Mouse (Mus musculus): Measurements from ENCODE around the gene Maml1. TPM values are rescaled to one million over a fixed set of nuclear protein-coding genes. Genes with fewer than 3 reads are reported as not detected.
"Not testable (repeated sequence)": the region's sequence is repeated elsewhere in the genome, so short reads cannot be mapped to it uniquely, and the experiment has no call there.

Maml1 gene
- 1 to 10 TPM; 8.8 to 9.6 TPM for total RNA-seq (2021)
- long read RNA-seq, experiment 1: 0 reads
- long read RNA-seq, experiment 2, partial matches to known transcripts: 0 of 1 reads
- long read RNA-seq, experiment 2, other reads (novel, unspliced or antisense): 1 of 1 reads

DNA sequence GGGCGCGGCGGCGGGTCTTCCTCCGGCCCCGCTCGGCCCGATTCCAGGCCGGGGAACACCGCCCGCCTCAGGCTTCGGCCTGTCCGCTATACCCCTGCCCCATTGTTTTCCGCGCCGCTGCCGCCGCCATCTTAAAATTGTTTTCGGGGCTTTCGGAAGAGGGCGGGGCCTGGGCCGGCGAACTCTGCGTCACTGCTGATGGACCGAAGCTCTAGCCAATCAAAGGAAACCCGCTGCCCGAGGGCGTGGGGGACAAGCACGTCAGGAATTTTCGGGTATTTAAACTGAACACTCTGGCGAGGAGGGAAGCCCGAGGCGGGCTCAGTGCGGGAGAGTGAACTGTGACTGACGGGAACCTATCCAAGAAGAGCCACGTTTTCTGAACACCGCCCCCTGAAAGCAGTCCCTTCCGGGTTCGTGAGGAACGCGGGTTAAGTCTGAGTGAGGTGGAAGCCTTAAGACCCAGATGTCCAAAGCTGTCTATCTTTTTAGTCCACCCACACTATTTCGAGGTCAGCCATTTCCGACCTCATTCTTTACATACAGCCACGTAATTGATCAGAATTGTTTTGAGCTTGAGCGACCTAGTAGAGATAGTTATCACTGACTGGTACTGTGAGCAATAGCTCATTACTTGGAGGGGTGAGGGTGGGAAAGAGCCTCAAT lies at the start of gene Maml1:
TSS of gene Maml1 (minus strand) at position 122 of the 666 bp plus-strand sequence.
- DNase-seq: peak; percentile 98 to 99

DNA sequence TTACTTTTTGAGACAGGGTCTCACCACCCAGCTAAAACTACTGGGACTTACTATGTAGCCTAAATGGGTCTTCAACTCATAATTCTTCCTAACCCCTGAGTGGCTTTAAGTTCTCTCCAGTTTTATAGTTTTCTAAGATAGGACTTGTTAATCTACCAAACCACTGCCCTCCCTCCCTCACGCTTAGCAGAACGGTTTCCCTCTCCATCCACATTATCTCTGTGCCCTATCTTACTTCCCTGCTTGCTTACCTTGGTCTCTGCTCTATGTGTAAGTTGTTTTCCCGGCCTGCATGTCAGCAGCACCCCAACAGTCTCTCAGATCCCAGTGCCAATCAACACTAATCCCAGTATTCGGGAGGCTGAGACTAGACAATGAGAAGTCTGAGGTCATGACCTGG lies 44.8 kb upstream of the Maml1 start:
- DNase-seq: no peak

DNA sequence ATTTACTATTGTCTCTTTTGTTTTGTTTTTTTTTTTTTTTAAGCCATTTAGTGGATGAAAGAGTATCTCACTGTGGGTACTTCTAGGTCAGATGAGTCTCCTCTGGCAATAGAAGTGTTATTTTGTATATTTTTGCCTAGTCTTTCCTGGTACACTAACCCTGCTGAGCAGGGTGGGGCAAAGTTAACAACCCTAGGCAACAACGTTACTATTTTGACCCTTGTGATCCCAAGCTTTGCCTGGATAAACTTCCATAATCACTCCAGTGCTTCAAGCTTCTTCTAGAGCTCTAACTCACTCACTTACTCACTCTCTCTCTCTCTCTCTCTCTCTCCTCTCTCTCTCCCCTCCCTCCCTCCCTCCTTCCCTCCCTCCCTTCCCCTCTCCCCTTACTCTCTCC lies 44.0 kb upstream of the Maml1 start:
- no peak for DNase-seq

DNA sequence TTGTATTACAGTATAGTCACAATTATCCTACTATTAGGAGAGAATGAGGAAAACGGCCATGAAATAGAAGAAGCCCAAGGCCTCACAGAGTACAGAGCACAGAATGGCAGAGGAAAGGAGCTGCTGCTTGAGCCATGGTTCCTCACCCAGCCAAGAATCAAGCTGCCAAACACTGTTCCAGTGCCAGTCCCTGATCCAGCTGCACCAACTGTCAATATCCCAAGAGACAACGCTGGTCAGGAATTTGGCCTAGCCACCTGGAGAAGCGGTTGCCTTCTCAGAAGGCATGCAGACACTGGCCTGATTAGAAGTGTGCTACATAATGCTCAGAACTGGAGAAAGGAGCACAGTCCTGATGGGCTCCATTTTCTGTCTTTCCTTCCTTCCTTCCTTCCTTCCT lies 41.1 kb upstream of the Maml1 start:
- DNase-seq: peak in 1 of 2 experiments; percentile 42

DNA sequence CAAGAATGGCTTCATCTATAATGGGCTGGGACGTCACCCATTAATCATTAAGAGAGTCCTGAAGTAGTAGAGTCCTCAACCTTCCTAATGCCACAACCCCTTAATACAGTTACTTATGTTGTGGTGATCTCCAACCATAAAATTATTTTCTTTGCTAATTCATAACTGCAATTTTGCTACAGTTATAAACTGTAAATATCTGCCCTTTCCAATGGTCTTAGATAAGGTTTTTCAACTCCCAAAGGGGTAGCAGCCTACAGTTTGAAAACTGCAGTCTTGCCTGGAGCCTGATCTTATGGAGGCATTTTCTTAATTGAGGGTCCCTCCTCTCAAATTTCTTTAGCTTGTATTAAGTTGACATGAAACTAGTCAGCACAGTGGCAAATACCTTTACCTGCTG lies 37.3 kb upstream of the Maml1 start:
- no peak for DNase-seq

DNA sequence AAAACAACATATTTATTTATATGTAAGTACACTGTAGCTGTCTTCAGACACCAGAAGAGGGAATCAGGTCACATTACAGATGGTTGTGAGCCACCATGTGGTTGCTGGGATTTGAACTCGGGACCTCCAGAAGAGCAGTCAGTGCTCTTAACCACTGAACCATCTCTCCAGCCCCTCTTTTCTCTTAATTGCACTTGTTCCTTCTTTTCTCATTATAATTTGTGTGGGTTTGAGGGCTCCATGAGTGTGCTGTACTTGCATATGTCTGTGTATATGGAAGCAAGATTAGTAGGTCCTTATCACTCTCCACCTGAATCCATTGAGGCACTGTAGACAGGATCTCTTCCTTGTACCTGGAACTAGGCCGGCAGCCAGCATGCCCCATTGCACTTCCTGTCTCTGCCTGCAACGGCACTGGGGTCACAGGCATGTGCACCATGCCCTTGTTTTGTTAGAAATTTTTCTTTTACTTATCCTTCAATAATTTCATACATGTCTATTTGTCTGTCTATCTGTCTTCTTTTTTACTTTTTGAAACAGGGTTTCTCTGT lies 36.0 kb upstream of the Maml1 start:
- DNase-seq: no peak

DNA sequence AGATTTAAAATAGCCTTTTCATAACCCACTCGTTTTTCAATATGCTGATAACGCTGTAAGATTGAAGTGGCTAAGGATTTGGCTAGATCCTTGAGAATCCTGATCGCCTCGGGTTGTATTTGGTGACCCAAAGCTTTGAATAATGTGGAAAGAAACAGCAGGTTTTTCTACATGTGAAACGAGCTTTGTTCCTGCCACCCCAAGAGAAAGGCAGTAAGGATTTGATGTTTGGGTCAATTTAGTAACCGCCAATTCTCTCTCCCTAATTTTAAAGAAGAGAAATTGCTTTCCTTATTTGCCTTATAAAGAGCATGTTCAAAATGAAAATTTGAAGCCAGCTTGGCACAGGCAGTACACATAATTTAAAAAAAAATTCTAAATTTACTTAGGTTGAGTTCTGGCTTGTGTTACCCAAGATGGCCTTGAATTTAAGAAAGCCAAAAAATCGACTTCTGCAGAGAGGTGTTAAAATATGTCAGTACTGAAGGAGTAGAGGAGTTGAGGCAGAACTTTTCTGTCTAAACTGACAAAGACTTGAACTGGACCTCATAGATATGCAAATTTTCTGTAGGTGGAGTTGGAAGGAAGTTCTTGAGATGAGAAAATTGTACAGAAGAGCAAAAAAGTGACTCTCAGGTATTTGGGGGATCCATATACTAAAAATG lies 34.3 kb upstream of the Maml1 start:
- DNase-seq: no peak

DNA sequence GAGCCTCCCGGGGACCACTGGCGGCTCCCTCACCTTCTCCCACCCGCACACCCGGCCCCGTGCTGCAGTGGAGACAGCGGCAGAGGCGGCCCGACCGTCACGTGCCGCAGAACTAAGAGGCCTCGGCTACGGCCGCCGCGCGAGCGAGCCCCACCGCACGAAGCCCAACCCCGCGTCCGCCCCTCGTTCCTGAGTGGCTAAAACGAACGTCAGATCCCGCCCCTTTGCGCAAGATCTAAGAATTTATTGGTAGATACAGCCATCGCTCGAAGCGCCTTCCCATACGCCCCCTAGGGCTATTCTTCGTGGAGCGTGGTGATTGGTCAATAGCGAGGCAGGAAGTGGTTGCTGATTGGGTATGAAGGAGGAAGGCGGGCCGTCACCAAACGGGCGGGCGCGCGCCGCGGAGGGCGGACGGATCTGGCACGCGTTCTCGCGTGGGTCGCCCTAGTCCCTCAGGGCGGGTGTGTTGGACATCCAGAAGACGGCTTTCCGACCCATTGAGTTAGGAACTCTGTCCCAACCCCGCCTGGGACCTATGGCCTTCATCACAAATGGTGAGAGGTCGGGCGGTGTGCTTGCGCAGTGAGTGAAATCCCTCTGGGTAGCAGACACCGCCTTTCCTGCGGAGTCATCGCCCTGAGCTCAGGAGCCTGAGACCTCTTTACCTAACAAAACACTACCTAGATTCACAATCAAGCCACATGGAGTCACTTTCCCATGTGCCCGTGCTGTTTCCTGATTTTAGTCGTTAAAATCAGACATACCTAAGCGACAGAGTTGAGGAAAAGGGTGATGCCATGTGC lies 33.6 kb upstream of the Maml1 start, which contains the start of gene Canx:
TSS of gene Canx (minus strand) at position 178 of the 806 bp plus-strand sequence.
- peak; percentile 99 to 100 for DNase-seq

DNA sequence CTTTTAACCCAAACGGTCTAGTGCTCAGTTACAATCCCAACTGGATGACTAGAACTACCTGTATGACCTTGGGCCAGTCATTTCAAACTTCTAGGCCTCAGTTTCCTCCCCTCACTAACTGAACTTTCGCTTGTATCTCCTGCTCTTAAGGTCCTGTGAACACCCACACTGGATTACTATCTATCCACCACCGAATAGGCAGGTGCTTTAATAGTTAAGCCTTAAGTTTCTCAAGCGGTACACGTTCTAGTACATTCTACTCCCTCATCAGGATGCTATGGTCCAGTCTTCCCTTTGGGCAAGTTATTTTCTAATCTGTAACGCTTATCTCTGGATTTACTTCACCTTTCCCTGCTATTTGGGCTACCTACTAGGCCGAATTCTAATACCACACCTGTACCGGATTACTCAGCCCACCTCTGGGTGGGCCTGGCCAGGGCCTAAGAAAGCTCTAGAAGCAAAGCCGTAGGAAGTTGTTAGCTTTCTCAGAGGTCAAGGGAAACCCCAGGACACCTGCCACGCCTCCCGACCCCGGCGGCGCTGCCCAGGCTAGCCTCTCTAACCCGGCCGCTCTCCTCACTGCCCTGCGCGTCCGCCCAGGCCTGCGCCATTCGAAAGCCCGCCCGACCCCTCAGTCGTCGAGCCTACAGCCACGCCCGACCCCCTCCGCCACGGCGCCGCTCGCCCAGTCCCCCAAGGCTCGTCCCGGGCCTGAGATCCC lies 32.8 kb upstream of the Maml1 start:
- DNase-seq: peak in 1 of 2 experiments; percentile 17

DNA sequence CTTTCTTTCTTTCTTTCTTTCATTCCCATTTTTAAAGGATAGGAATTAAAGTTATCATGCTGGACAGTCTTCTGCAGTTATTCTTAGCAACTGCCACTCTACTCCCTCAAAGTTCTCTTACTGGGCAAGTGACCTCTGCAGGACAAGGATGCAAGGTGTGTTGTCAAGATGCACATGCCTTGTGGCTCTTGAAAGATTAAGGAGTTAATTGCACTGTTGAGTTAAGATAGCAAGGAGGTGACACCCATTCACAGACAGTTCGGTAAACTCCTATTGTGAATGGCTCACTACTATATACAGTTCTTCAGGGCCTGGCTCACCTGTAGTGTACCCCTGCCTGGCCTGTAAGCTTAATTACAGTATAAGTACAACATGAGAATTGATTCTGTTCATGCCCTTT lies 31.7 kb upstream of the Maml1 start:
- DNase-seq: no peak

DNA sequence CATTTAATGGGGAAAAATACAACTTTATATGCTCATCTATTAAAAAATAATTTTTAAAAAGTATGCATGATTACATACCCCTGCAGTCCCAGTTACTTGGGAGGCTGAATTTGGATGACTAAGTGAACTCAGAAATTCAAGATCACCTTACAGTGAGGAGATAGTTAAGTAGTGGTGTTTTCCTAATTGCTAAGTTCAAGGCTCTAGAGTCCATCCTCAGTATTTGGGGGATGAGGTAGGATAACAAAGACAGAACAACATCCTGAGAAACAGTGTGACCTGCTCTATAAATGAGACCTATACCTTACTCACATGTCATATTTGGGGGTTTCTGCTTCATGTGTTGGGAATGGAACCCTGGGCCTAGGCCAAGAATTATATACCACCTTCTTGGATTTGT lies 30.2 kb upstream of the Maml1 start:
- no peak for DNase-seq

DNA sequence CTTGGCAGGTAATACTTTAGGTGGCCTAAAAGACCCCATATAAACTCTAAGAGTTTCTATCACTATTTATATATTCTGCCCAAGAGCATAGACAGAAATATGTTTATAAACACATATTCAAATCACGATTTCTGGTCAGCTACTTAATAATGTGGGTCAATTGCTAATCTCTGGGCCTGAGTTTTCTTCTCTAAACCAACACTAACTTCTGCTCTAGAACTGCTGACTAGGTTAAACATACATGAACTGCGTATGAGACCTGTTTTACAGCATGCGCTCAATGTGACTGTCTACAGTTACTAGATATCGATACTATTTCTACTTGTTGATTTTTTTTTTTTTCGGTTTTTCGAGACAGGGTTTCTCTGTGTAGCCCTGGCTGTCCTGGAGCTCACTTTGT lies 29.1 kb upstream of the Maml1 start:
- no peak for DNase-seq

DNA sequence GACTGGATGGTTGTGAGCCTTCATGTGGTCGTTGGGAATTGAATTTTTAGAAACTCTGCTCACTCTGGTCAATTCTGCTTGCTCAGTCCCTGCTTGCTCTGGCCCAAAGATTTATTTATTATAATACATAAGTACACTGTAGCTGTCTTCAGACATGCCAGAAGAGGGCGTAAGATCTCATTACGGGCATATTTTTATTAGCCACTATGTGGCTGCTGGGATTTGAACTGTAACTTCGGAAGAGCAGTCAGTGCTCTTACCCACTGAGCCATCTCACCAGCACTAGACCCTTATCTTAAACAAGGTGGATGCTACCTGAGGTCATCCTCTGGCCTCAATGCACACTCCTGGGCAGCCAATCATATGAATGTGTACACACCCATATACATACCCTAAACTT lies 27.2 kb upstream of the Maml1 start:
- not testable (repeated sequence) for DNase-seq

DNA sequence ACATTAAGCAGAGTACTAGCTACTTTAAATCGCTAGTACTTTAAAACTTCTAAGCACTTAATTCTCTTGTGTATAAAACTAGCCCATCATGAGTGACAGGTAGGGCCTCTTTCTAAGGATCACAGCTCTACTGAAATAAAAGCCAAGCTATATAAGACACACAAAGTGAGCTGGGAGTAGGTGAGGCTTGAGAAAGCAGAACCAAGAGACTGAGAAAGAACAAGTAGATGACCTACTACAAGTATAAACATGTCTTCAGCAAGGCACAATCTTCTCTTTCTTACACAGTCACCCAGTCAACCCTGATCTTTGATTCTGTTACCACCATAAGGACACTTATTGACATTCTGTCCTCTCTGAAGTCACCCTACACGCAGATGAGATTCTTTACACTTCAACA lies 20.7 kb upstream of the Maml1 start:
- DNase-seq: no peak

DNA sequence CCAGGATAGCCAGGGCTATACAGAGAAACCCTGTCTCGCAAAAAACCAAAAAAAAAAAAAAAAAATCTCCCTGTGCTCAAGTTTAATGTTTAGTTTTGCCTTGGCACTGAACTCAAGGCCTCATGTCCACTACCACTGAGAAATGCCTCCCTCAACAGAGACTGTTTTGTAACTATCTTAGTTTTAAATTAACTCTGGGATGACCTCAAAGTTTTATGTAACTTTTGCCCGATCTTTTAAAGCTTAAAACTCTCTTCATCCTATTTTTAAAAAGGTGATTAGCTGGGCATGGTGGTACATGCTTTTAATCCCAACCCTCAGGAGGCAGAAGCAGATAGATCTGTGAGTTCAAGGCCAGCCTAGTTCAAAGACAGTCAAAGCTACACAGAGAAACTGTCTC lies 11.3 kb upstream of the Maml1 start:
- DNase-seq: no peak

DNA sequence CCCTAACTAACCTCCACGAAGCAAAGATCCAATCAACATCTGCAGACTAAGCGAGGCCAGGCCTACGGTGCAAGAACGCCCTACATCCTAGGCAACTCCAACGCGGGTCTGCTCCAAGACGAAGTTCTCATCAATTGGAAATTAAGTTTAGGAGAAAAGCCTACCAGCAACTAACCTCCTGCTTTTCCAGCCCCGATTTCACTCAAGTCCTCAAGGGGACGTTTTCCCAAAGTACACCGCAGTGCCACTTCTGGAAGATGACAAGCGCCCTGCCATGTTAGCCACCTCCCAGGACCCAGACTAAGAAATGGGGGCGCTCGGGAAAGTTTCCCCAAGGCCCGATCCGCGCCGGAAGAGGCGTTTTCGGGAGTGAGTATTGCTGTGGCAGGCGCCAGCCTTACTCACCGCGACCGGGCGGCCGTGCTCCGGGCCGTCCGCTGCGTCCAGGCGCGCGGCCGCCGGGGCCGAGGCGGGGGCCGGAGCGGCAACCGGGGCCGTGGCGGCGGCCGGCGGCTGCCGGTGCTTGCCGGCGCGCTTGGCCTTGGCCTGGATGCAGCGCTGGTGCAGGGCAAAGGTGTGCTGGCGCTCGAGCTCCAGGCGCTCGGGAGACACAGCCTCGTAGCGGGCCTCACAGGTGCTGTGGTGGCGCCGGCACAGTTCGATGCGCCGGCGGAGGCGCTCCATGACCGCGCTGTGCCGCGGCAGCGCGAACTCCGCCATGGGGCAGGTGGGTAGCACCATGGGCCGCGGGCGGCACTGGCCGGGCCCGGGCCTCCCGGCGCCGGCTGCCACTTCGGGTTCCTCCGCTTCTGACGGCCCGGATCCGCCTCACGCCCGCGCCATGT lies 568 bp downstream of the Maml1 start:
- peak; percentile 64 to 78 for DNase-seq

DNA sequence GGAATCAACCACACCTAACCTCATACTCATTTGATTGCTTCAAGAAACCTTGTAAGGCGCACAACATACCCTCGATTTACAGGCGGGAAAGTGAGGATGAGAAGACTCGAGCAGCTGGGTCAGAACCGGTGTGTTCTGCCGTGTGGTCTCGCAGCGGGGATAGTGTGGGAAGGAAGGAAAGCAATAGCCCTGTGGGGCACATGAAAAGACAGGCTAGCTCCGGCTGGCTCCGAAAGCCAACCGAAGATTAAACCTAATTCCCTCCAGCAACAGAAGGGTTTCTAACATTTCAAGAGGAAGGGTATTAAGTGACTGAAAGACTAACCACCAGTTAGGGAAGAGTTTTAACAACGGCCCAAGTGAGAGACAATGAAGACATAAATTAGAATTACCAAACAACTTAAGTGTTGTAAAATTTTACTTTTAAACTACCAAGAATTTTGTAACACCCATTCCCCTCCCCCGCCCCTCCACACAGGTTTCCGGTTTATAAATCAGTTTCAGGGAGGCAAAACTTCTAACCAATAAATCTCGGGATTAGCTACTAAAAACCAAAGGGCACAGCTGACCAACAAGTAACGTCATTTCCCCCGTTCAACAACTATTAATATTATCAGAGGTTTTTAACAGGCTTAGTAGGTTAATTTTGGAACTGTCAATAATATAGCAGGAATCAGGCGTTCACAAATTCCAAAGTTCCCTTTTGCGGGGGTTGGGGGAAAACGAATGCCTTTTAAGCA lies 1.5 kb downstream of the Maml1 start:
- DNase-seq: no peak

DNA sequence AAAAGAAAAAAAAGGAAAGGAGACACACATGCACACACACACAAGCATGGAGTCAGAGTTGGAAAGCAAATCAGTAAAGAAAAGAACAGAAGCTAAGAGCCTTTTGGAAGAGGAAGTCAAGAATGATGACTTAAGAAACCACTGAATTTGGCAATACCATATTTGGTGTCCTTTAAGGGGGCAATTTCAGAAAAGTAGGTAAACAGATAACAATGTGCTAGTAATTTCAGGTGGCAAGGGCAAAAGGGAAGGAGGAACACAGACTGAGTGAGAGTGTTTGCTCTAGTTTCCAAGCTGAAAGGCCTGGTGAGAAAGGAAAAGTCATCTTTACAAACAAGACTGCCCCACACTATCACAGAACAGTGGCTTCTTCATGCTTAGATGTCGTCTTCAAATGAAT lies 5.7 kb downstream of the Maml1 start:
- DNase-seq: no peak

DNA sequence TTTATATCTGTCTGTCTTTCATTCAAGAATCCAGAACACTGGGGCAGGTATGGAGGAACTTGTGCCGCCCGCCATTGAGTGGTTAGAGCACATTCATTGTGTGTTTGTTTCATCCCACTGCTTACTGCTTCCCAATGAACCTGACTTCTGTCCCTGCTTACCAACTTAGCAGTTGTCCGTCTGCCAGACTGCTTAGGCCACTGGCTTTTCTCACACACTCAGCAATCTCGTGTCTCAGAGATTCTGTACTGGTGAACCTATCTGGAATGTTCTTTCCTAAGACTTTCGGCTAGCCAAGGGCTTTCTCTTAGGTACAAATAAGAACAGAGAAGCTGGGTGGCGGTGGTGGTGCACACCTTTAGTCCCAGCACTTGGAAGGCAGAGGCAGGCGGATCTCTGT lies 6.4 kb downstream of the Maml1 start:
- peak in 1 of 2 experiments; percentile 45 for DNase-seq

DNA sequence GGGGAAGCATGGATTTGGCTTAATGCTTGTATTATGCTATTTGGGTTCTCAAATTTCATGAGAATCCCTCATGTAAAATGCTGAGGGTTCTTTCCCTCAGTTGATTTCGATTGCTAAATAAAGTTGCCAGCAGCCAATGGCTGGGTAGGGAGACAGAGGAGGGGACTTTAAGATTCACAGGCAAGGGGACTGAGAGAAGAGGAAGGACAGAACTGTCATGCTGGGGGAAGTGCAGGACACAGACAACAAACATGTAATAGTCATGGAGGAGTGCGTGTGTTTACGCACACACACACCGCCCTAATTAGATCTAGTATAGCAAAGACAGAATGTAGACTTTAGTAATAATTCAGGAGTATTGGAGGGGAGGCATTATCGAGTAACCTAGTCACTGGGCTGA lies 6.8 kb downstream of the Maml1 start:
- DNase-seq: no peak

Measured in heart, adult 18-20 months (tissue).